Mouse (Mus musculus): ENCODE measurements at regions not wholly inside any gene's neighbourhood (a gene's known extent, or its start where the extent isn't known, plus 50 kb on each side); places are given as distances from the start of the nearest gene placed in this dataset.

GRCm38 (mm10) chr10:44724575-44724974, 196.3 kb upstream of the Prdm1 start:
- TF ChIP-seq CTCF (IDR thresholded peaks at IDR 0.05; ENCODE audit: low read depth) (no peak), EP300 (IDR thresholded peaks at IDR 0.05; ENCODE audit: low read depth) (no peak)
